Mouse (Mus musculus) small intestine, adult 2 months (tissue): ENCODE results near the gene Epb41l2.

Experiments
- CTCF ChIP-seq: fragments of 200-500 bp; IDR thresholded peaks from 2 replicates; pipeline ENCODE4 v1.5.1; 2012; ENCODE audit warnings: low read depth, mild to moderate bottlenecking, control low read depth, inconsistent platforms, low read length, moderate library complexity, mixed read lengths; ENCODE audit not compliant: insufficient replicate concordance, insufficient read length; ENCODE audit errors: extremely low read depth
- POLR2A ChIP-seq: fragments of 200-500 bp; IDR thresholded peaks from 2 replicates; pipeline ENCODE4 v1.6.1; 2012; ENCODE audit warnings: low read depth, mild to moderate bottlenecking, control low read depth, inconsistent platforms, low read length, moderate library complexity

GRCm38 (mm10) chr10:25539771-25540168 lies 180.2 kb downstream of the Epb41l2 start:
- TF ChIP-seq CTCF (no peak), POLR2A (no peak)
